Mouse (Mus musculus) v-Abl transformed pro-B cells (cell line): ENCODE results near the gene Maml2.

ENCODE experiments used
- in situ Hi-C, 2 experiments: fragments of 400-800 bp; cut with MboI; formaldehyde crosslinking; loops; one replicate each; pipeline ENCODE4 v1.15.1; 2025; ENCODE audit not compliant: unreplicated experiment in 2 of 2

Maml2 gene

GRCm38 (mm10) chr9:13556696-13557095 is 258.9 kb downstream of the Maml2 start:
- in situ Hi-C loops: no loop called here

DNA sequence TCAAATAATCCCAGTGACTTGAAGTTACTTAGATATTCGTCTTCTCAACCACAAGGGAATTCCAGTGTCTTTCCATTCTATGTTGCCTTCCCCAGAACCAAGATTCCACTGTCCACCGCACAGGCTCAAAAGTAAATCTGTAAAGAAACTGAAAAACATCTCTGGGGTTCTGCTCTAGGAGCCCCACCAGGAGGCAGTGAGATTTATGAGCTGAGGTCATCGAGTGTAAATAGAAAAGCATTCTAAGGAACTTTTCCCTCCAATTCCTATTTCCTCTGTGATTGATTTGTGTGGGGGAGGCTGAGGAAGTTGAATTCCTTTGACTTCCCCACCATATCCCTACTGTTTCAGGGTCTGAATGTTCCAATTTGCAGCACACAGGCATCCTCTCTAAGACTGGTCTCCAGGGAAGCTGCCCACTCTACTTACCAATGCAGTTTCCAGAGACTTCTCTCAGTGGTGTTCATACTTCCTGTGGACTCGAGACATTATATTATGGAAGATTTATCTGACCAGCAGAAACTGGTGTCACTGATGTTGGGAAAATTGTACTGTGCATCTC is 261.1 kb downstream of the Maml2 start:
- in situ Hi-C loops: no loop called here

DNA sequence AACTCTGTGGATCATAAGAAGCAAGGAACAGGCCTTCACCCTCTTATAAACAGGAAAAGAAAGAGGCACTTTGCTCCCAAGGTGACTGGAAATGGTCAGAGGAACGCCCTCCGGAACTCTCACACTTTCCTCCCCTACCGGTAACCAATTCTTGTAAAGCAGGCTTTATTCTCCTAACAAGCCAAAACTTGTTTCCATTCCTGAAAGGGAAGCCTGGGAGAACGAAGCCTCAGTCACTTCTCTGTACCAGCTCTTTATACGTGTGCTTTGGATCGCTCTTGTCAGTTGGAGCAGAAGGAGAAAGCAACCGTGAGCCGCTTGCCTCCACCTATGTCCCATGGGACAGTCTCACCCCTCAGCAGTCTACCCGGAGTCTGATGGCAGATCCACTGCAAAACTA is 262.9 kb downstream of the Maml2 start:
- in situ Hi-C loops: no loop called here

DNA sequence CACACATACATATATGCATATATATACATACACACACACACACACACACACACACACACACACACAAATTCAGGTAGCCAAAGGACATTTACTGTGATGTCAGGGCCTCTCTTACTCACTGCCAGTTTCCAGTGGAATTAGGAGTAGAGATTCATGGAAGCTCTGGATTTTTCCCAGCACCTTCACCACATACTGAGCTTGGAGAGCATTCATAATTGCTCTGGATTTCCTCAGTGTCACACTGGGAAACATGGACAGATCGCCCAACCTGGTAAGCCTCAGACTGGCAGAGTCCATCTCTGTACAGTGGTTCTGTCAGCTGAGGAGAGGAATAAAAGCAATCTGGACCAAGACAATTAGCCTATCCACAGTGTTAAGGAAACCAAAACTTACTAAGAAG is 263.6 kb downstream of the Maml2 start:
- in situ Hi-C loops: no loop called here

GRCm38 (mm10) chr9:13563475-13564414 is 266.0 kb downstream of the Maml2 start:
- in situ Hi-C loops: no loop called here

- in situ Hi-C loops: no loop called here
These were observed 267.7 kb downstream of the Maml2 start for GRCm38 (mm10) chr9:13565343-13566019.

DNA sequence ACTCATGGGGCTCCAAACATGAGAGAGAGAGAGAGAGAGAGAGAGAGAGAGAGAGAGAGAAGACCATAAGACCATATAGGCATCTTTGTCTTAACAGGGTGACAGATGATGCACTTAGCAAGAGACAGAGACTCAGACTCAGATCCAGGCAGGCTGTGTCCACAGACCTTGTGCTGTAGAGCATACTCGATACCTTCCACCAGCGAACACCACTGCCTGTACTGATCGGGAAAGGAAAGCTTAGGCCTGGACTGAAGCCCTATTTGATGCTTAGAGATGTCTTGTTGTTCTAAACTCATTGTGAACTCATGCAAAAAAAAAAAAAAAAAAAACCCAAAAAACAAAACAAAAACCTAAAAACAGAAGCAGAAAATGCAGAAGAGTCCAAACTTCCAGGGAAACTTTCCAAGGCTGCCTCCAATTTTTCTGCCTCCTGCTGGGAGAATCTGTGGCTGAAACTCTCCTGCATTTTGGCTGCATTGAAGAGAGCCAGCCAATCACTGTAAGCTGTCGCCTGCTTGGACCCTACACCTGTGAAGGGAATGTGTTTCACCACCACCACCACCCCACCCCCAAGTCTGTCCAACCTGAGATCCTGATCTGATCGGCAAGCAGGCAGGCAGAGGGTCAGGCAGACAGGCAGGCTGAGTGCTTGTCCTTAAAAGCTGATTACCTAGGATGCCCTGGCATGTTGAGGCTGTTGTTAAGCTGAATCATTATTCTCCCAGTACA is 268.6 kb downstream of the Maml2 start:
- in situ Hi-C loops: no loop called here

- in situ Hi-C loops: no loop called here
These were observed 271.3 kb downstream of the Maml2 start for GRCm38 (mm10) chr9:13569023-13569422.

DNA sequence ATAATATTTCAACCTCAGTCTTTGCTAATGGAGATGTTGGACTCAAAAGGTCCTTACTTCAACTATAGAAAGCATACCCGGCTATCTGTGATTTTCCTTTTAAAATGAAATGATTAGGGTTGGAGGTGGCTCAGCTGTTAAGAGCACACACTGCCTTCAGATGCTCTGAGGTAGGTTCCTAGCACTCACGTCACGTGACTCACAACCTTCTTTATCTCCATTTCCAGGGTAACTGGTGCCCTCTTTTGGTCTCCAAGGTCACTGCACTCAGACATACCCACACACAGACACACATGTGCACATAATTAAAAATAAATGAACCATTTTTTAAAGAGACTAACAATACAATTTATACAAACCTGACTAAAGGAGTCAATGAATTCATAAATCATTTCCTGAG is 275.1 kb downstream of the Maml2 start:
- in situ Hi-C loops: no loop called here

DNA sequence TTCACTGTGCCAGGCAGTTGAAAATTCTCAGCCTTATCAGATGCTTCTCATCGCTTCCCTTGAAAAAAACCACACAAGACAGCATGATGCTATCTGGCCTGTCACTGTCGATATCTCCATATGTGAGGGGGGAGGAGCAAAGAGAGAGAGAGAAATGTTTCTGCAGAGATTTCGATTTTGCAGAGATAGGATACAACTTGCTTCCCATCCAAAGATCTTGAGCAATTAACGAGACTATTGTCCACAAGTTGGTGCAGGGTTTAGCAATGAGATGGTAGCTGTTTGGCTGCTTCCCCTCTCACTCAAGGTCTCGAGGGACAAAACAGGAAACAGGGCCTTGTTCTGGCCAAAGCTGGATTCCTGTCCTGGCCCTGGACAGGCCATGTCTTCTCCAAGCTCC is 276.3 kb downstream of the Maml2 start:
- in situ Hi-C loops: no loop called here

DNA sequence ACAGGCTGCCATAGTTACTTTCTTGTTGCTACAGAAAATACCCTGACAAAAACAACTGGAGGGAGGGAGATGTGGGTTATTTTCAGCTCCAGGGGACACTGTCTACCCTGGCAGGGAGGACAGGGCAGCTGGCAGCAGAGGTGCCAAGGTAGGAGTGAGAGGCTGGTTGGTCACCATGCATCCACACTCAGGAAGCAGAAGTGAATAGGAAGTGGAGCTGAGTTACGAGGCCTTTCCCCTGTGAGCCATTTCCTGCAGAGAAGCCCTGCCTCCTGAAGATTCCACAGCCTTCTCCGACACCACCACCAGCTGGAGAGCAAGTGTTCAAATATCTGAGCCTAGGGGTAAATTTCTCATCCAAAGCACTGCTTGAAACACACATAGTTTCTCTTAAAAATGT is 277.2 kb downstream of the Maml2 start:
- in situ Hi-C loops: loop anchor here in 1 of 2 experiments (5.0 kb wide), 1 partner anchor 53 kb away; no protein-coding TSS in a partner anchor

DNA sequence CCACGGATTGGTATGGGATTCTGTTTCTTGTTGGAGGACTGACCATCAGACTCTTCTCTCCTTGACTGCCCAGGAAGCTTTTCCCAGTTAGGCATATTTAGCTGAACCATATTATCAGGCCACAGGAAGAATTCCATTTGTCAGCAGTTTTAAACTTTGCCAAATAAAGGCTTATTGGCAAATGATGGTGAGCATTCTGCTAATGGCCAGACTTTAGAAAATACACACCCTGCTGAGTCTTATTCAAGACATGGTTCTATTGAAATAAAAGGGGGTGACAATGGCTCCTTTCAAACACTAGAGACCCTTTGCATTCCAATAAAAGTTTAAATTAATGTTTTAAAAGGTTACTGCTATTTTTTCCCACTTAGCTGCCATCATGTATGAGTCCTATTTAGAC is 279.4 kb downstream of the Maml2 start:
- in situ Hi-C loops: loop anchor here in 1 of 2 experiments (5.0 kb wide), 1 partner anchor 55 kb away; no protein-coding TSS in a partner anchor

GRCm38 (mm10) chr9:13581184-13581583 is 283.4 kb downstream of the Maml2 start:
- in situ Hi-C loops: no loop called here

DNA sequence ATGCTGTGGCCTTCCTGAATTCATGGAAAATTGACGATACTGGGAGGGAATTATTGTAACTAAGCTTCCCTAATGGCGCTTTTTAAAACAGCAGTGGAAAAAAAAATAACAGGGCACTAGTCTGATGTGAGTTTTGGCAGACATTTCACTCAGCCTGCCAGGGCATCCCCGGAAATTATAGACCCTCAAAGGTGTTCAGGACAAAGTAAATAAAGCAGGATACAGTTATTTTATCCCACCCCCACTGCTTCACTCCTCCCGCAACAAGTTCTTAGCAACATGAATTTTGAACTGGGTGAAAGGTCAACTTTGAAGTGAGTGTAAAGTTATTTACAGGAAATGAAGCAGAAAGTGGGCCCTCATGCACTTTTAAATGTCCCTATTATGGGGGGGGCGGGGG is 286.2 kb downstream of the Maml2 start:
- in situ Hi-C loops: no loop called here

GRCm38 (mm10) chr9:13584435-13584834 is 286.7 kb downstream of the Maml2 start:
- in situ Hi-C loops: no loop called here

DNA sequence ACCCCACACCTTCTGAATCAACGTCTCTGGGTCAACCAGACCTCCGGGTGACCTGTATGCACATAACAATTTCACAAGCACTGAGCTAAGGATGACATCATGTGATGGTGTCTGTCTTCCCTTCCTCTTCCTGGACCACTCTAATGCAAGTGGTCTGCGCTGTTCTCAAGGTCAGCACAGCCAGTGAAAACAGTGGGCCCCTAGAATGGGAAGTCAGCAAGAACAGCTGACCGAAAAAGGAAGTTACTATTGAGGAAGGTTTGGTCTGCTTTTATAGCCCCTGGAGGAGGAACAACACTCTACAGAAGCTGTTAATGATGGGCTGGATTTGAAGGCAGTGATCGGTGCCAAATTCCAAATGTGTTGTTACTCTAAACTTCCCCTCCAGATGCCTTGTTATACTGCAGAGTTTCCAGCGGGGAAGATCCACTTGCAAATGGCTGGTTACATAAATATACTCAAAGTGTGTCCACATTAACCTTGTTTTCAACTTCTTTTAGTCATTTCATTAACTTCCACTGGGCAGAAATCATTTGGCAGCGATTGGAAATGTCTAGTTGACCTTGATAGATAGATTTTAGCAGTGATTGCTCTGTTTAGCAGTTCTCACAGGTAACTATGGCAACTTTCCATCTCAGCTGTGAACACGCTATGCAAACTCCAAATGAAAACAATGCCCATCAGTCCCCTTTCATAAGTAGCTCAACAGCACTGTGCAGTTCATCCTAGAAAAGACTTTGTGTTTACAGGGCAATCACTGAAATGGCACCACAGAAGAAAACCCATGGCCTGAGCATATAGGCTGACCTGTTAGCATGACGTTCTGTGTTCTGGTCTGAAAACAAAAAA is 289.6 kb downstream of the Maml2 start:
- in situ Hi-C loops: loop anchor here in 1 of 2 experiments (5.0 kb wide), 1 partner anchor 120 kb away; no protein-coding TSS in a partner anchor

- in situ Hi-C loops: loop anchor here in 1 of 2 experiments (5.0 kb wide), 1 partner anchor 121 kb away; no protein-coding TSS in a partner anchor
These were observed 291.0 kb downstream of the Maml2 start for GRCm38 (mm10) chr9:13588786-13589185.

DNA sequence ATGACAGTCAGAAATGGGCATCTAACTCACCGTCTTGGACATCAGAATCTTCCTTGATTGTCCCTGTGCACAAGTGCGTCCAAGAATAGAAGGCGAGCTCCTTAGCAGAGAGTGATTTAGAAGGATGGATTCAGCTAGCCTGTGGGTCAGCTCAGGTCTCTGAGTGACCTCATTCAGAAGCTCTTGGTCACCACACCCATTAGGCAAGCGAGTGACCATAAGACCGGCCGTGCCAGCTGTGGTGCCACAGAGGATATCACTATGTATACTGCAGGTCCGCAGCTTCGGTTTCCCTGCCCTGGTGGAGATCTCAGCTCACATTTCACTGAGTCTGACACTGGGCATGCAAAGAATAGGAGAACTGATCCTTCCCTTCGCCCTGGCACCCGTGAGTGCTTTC is 294.9 kb downstream of the Maml2 start:
- in situ Hi-C loops: loop anchor here in 1 of 2 experiments (5.0 kb wide), 1 partner anchor 345 kb away; the partner anchor contains the start of genes Ccdc82 and Jrkl

DNA sequence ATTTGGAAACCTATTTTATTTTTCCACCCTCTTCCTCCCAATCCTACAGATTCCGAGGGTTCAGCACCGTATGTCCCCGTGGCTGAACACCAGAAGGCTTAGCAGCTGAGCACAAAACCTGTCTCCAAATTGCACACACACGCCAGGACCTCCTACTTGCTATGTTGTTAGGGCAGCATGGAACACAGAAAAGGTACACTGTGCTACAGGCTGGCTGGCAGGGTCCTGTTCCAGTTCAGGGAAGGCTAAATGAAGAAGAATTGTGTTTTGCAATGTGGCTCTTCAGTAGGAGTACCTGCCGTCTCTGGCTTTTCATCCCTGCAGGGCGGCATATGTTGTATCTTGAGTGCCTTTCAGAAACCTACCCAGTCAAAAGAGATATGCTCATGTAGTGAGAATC is 300.0 kb downstream of the Maml2 start:
- in situ Hi-C loops: no loop called here
